Mouse (Mus musculus) adrenal gland, adult 8-10 months (tissue): ENCODE measurements around the gene Olig1. TPM values are rescaled to one million over a fixed set of nuclear protein-coding genes. Genes with fewer than 3 reads are reported as not detected.

ENCODE experiments used
- DNase-seq: peaks from one replicate; pipeline ENCODE4 v3.0.0; 2022
- total RNA-seq, 4 experiments: library from RNA; stranded (reverse); gene quantifications; 2 replicates each; pipeline ENCODE4 v1.2.4; 2022

Gene Olig1
- under 1 TPM in 1 of 4 experiments, not detected in 3; 0.20 TPM for total RNA-seq

DNA sequence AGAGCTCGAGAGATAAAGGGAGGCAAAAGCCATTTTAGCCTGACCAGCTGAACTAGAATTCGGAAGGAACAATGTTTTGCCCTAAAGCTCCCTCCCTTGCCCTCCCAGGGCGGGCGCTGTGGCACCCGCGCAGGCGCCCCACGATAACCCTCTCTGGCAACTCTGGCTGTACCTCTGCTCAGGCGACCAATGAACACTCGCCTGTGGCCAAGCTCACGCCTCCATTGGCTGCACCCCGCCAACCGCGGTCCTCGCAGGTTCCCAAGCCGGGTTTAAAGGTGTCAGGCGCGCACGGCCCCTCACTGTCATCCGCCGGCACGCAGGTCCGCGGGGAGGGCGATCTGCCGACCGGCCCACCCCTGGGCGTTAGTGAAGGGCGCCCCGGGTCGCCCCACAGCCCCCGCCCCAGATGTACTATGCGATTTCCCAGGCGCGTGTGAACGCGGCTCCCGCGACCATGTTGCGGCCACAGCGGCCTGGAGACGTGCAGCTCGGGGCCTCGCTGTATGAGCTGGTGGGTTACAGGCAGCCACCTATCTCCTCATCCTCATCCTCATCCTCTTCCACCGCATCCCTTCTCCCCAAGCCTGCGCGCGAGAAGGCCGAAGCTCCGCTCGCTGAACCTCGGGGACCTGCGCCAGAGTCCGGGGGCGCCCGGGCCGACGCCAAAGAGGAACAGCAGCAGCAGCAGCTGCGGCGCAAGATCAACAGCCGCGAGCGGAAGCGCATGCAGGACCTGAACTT lies at the start of gene Olig1:
Gene Olig1, plus strand, starts transcription at position 305 of the 744 bp plus-strand sequence.
- peak; percentile 45 for DNase-seq

- DNase-seq: no peak
These were observed 47.4 kb upstream of the Olig1 start for GRCm38 (mm10) chr16:91222171-91222642.

DNA sequence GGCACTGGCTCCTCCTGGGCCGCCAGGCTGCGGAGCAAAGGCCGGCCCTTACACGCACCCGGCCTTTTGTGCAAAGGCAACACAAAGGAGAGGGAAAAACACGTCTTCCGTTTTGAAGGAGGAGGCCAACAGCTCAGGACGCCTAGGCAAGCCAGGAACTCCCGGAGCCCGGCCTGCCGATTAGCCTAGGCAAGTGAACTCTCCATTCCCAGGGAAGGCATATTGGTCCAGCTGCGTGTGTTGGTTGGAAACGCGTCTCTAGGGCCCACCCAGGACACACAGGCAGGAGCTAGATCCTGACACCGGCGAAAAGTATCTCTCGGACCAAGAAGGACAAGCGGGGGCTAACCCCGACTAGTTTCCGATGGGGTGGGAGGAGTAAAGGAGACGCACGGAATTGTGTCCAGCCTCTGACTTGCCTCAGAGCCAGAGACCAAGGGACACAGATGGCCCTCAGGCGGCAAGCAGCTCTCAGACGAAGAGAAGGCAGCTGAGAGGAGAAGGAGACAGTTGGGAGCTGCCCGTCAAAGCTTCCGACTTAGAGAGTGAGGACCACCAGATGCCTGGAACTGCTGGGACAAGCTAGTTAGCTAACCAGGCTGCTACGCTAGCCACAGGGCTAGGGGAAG lies 46.8 kb upstream of the Olig1 start:
- DNase-seq: no peak

DNA sequence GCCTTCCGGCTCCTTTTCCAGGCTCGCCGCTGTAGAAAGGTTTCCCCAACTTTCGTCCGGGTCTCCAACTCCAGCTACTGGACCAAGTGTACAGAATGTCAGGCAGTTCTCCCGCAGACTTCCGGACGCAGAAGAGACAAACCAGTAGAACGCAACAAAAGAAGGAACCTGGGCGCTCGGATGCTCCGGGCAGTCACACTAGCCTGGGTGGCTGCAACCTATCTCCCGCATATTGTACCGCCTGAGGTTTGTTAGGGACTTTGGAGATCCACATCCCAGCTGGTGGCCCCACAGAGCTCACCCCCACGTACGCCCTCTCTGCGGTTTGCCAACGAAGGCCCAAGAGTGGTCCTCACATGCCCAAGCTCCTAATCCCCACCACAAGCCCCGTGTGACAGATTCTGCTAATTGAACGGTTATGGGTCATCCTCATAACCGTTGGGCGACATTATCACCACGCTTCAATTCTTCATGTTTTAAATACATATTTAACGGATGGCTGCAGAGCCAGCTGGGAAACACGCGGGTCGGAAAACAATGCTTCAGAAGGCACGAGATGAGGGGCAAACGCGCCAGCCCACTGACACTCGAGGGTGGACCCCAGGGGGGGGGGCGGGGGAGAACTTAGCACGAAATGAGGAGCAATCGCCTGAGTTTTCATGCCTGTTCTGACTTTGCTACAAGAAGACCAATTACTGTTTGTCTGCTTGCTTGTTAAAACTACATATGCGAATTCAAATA lies 46.1 kb upstream of the Olig1 start:
- DNase-seq: no peak

GRCm38 (mm10) chr16:91224068-91224402 lies 45.5 kb upstream of the Olig1 start:
- no peak for DNase-seq

- no peak for DNase-seq
These were observed 44.9 kb upstream of the Olig1 start for GRCm38 (mm10) chr16:91224481-91225232.

DNA sequence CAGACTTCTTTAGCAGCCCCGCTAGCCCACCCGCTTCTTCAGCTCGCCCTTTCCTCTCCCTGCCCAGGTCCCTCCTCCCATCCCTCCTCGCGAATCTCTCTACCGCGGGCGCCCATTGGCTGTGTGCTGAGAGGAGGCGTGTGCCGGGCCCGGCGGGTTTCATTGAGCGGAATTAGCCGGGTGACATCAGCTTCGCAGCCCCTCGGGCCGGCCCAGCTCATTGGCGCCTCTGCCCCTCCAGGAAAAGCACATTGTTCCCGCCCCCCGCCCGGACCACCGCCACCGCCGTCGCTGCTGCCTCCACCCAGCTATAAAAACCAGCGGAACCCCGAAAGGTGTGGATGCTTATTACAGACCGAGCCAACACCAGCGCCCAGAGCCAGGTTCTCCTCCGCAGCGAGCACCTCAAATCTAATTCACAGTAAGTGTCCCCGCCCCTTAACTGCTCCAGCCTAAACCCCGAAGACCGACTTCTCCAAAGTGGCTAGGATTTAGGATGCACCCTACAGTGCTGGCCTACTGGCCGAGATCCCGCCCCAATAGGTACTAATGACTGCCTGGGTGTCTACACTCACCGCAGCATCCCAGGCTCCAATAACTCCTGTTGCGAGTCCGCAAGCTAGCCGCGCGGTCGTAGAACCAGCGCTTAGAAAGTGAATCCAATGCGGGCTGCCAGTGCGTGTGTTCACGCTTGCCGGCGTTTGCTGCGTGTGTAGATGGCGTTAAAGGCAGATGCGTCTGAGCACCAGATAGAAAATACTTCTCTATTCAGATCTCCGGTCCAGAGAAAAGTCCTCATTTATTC lies 44.1 kb upstream of the Olig1 start, which contains the start of gene Olig2:
Gene Olig2, plus strand, starts transcription at position 225 of the 805 bp plus-strand sequence.
- no peak for DNase-seq

- DNase-seq: no peak
These were observed 43.3 kb upstream of the Olig1 start for GRCm38 (mm10) chr16:91226038-91226882.

GRCm38 (mm10) chr16:91226883-91227759 lies 42.5 kb upstream of the Olig1 start:
- DNase-seq: no peak

GRCm38 (mm10) chr16:91227760-91228043 lies 41.9 kb upstream of the Olig1 start:
- DNase-seq: no peak

DNA sequence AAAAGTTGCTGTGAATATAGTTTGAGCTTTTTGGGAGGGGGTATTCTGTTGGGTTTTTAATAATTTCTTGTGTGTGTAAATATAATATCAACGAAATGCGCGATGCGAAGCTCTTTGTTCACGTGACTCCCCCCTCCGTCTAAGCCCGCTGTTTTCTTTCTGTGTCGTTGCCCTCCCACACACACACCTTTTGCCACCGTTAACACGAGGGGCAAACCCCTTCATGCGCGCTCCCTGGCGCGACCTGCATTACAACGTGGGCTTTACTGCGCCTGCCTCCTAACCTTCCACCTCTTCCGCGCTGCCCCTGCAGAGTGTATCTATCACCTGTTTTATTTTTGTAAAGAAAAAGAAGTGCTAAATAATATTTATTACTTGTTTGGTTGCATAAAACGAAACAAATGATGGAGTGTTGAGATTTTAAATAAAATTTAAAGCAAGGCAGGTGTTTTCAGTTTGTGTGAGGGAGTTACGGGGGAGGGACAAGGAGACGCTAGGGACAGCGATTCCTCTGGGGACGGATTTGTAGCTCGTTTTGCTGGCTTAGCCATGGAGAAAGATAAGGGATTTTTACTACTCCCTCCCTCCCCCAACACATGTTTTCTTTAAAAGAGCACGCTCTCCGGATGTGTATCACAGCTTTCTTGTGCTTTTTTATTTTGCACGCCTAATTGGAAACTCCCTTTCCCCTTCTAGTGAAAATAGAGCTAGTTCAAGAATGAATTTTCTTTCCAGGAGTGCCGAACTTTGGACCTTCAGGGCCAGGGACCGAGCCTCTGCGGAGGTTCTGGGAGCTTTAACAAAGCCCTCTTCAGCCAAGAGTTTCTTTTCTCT lies 41.1 kb upstream of the Olig1 start:
- DNase-seq: no peak

DNA sequence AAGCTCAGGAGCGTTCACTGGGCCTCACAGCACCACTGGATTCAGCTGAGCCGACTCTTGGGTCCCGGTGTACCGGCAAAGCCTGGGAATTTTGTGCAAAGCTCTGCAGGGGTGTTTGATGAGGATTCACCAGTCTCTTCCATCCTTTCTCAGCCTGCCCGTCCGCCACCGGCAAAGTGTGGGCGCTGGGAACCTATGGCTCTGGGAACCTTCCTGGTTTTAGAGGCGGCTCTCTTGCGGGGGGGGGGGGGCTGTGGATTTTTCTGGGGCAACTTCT lies 40.6 kb upstream of the Olig1 start:
- DNase-seq: no peak

DNA sequence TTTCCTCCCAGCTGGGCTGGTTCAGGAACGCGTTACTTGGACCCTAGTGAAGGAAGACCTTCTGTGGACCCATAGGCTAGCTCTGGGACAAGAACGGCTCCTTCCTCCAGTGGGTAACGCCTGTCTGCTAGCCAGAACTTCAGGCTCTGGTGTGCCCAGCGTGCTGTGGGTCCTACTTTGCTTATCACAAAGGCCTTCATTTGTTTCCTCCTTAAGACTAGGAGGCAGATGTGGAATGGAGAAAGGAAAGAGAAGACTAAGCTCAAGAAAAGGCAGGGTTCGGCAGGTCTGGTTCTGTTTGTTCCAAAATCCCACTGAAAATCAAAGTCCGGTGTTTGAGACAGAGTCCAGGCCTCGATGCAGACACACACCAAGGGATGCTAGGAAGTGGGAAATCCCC lies 39.9 kb upstream of the Olig1 start:
- no peak for DNase-seq

- no peak for DNase-seq
These were observed 37.6 kb upstream of the Olig1 start for GRCm38 (mm10) chr16:91231781-91232469.

GRCm38 (mm10) chr16:91232470-91233240 lies 36.9 kb upstream of the Olig1 start:
- no peak for DNase-seq

- DNase-seq: no peak
These were observed 36.2 kb upstream of the Olig1 start for GRCm38 (mm10) chr16:91233241-91233944.

DNA sequence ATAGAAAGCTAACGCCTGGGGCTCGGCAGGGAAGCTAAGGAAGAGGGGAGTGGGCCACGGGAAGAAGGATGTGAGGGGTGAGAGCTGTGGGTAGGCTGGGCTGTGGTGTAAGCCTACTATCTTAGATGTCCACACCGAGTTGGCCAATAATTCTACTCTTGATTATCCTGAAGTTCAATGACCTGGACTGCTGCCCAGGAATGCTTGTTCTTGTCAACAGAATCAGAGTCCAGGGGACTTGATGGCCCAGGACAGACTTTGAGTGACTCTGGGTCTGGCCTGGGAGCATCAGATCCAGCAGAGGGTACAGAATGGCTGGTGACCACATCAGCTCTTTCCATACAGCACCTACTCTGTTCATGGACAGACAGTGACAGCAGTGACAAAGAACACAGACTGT lies 30.5 kb upstream of the Olig1 start:
- DNase-seq: no peak
